Mouse (Mus musculus): ENCODE measurements around the gene Dab1. TPM values are rescaled to one million over a fixed set of nuclear protein-coding genes. Genes with fewer than 3 reads are reported as not detected.

Gene Dab1
- polyA plus RNA-seq, 1 experiment from 2014 or later, result 55.4 TPM

DNA sequence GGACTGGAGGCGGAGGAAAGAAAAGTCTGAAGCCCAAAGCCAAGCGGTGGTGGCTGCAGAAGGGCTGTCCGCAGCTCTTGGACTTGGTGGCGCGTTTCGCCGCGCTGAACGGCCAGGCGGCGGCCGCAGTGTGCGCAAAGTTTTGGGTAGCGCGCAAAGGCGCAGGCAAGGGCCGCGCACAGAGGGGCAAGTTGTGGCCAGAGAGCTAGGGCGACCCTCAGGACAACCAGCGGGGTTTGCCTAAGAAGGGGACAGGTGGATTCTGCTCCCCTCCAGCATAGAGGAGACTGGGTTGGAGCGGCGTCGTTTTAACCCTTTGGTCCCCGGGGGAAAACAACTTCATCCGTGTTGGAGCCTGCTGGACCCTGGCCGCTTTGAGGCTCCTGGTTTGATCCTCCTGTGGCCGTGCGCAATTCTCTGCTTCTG, 800 bp downstream of the Dab1 start:
- no peaks in the 10 kb centered on the region for H3K4me1 ChIP-seq (replicated peaks; ENCODE audit: control insufficient read depth, insufficient read depth, low read length)
- under 1% methylated on average over 28 of the region's 28 CpGs for WGBS
- H3K36me3 ChIP-seq (ENCODE audit: control insufficient read depth, insufficient read depth, low read length), result no peaks in the 10 kb centered on the region
- H3K9me3 ChIP-seq (ENCODE audit: control insufficient read depth, low read length), result no peaks in the 10 kb centered on the region
- peaks cover 29% of the 10 kb centered on the region for H3K27me3 ChIP-seq (ENCODE audit: control insufficient read depth, insufficient read depth, low read length)
- H3K27ac ChIP-seq (ENCODE audit: low read depth, low read length), result no peak overlapping the region
- H3K9ac ChIP-seq (ENCODE audit: low read depth, low read length), result no peak overlapping the region
- DNase-seq (ENCODE audit: low spot score) (peak; percentile 63), ATAC-seq (ENCODE audit: low FRiP score) (no peak; the same call in 1 of the 2 replicates)
- H3K4me3 ChIP-seq (ENCODE audit: low read depth, low read length), result peak overlapping the region; percentile 36
- H3K4me2 ChIP-seq (replicated peaks; ENCODE audit: low read depth, low read length), result peak overlapping the region; percentile 73

DNA sequence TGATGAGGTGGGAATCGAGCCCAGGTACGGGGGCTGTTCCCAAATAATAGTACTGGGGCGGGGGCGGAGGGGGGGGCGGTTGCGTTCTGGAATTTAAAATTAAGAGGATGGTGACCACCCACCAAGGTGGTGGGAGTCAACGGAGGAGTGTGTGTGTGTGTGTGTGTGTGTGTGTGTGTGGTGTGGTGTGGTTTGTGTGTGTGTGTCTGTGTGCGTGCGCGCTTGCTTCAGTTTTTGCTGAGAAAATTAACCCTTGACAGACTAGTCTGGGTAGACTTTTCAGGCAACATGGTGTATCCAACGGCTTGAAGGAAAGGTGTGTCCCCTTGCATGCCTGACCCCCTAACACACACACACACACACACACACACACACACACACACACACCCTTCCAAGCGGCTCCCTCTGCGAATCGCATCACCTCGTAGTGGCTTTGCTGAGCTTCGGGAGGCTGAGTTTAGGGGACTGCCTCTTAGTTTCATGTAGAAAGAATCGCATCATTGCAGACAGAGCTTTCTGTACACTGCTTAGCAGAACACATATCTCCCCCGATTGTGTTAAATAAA, 1.5 kb downstream of the Dab1 start:
- DNase-seq (ENCODE audit: low spot score), result no peak
- peak overlapping the region; percentile 36 for H3K4me3 ChIP-seq (ENCODE audit: low read depth, low read length)

DNA sequence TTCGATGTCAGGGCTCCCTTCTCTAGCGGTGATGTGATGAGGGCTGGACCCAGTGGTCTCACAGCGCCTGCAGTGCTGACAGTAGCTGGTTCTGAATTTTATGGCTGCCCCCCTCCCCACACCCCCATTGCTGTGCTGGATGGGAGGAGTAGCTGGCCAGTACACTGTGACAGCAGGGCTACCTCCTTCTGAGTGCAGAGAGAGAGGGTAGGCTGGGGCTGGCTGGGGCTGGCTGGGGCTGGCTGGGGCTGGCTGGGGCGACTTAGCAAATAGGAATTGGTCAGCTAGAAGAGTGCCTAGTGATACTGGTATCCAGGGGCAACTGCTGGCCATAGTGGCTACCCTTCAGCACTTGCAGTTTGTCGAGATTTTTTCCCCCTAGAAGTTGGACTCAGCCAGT, 2.4 kb downstream of the Dab1 start:
- H3K9ac ChIP-seq (ENCODE audit: low read depth, low read length), result no peak overlapping the region
- WGBS, result 29% methylated on average over 5 of the region's 5 CpGs
- H3K4me2 ChIP-seq (replicated peaks; ENCODE audit: low read depth, low read length), result no peak overlapping the region
- ATAC-seq (ENCODE audit: low FRiP score), result no peak
- no peaks in the 10 kb centered on the region for H3K4me1 ChIP-seq (replicated peaks; ENCODE audit: control insufficient read depth, insufficient read depth, low read length)
- DNase-seq (ENCODE audit: low spot score), result no peak
- no peak overlapping the region for H3K27ac ChIP-seq (ENCODE audit: low read depth, low read length)
- no peak overlapping the region for H3K4me3 ChIP-seq (ENCODE audit: low read depth, low read length)
- H3K9me3 ChIP-seq (ENCODE audit: control insufficient read depth, low read length), result no peaks in the 10 kb centered on the region
- H3K36me3 ChIP-seq (ENCODE audit: control insufficient read depth, insufficient read depth, low read length), result no peaks in the 10 kb centered on the region
- peaks cover 29% of the 10 kb centered on the region for H3K27me3 ChIP-seq (ENCODE audit: control insufficient read depth, insufficient read depth, low read length)

More for the DNA sequence above, 1.5 kb downstream of the Dab1 start:
- WGBS, result 17% methylated on average over 18 of the region's 18 CpGs
- no peaks in the 10 kb centered on the region for H3K36me3 ChIP-seq (ENCODE audit: control insufficient read depth, insufficient read depth, low read length)
- no peak overlapping the region for H3K27ac ChIP-seq (ENCODE audit: low read depth, low read length)
- H3K9me3 ChIP-seq (ENCODE audit: control insufficient read depth, low read length), result no peaks in the 10 kb centered on the region
- peak overlapping the region; percentile 73; the same call in 1 of the 2 replicates for H3K4me2 ChIP-seq (replicated peaks; ENCODE audit: low read depth, low read length)
- no peaks in the 10 kb centered on the region for H3K4me1 ChIP-seq (replicated peaks; ENCODE audit: control insufficient read depth, insufficient read depth, low read length)
- H3K27me3 ChIP-seq (ENCODE audit: control insufficient read depth, insufficient read depth, low read length), result peaks cover 29% of the 10 kb centered on the region
- ATAC-seq (ENCODE audit: low FRiP score), result no peak
- no peak overlapping the region for H3K9ac ChIP-seq (ENCODE audit: low read depth, low read length)

DNA sequence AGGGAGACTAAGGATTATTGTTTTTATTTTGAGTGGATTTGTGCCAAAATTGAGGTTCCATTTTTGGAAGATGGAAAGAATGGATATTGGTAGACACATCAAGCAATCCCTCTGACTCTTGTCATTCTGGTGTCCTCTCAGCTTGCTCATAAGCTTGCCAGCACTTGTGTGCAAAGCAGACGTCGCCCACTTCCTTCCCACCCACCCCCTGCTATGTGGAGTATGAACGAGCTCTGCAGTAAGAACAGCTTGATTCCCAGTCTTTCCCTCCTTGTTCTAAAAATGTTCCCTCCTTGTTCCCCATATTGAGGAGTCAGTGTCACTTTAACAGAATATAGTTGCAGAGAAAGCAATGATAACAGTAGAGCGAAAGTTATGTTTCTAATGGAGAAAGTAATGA, 11.0 kb downstream of the Dab1 start:
- DNase-seq (ENCODE audit: low spot score) (no peak), ATAC-seq (ENCODE audit: low FRiP score) (no peak)
- Histone ChIP-seq H3K9ac (ENCODE audit: low read depth, low read length) (no peak overlapping the region), H3K27ac (ENCODE audit: low read depth, low read length) (no peak overlapping the region), H3K27me3 (ENCODE audit: control insufficient read depth, insufficient read depth, low read length) (no peaks in the 10 kb centered on the region), H3K36me3 (ENCODE audit: control insufficient read depth, insufficient read depth, low read length) (no peaks in the 10 kb centered on the region), H3K4me3 (ENCODE audit: low read depth, low read length) (no peak overlapping the region), H3K4me2 (replicated peaks; ENCODE audit: low read depth, low read length) (no peak overlapping the region), H3K4me1 (replicated peaks; ENCODE audit: control insufficient read depth, insufficient read depth, low read length) (no peaks in the 10 kb centered on the region), H3K9me3 (ENCODE audit: control insufficient read depth, low read length) (no peaks in the 10 kb centered on the region)
- WGBS, result 78% methylated on average over 4 of the region's 4 CpGs

DNA sequence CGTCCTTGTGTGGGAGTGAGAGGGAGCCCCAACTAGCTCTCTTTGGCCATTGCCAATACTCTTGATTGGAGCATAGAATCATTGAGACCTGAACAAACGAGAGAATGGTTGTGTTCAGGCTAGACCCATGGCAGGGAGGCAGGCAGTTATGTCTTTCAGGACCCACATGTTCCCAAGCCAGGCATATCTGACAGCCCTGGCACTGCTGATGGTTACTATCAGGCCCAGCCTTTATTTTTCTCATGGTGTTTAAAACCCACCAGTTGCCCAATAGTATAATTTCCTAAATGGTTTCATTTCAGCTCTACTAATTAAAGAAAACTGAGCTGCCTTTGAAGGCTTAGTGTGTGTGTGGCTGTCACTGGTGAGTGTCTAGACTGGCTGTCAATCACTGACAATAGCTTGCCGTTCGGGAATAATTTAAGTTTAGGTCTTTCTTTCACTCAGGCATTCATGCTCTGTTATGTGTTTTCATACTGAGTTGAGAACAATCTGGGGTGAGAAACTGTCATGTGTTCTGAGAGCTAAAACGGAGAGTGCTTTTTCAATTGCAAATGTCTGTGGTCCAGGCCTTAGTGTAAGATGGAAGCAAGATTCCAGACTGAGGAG, 17.1 kb downstream of the Dab1 start:
- H3K4me3 ChIP-seq (ENCODE audit: low read depth, low read length), result no peak overlapping the region
- H3K27ac ChIP-seq (ENCODE audit: low read depth, low read length), result no peak overlapping the region
- no peak overlapping the region for H3K9ac ChIP-seq (ENCODE audit: low read depth, low read length)
- H3K4me2 ChIP-seq (replicated peaks; ENCODE audit: low read depth, low read length), result no peak overlapping the region
- no peaks in the 10 kb centered on the region for H3K4me1 ChIP-seq (replicated peaks; ENCODE audit: control insufficient read depth, insufficient read depth, low read length)
- H3K9me3 ChIP-seq (ENCODE audit: control insufficient read depth, low read length), result no peaks in the 10 kb centered on the region
- H3K27me3 ChIP-seq (ENCODE audit: control insufficient read depth, insufficient read depth, low read length), result no peaks in the 10 kb centered on the region
- H3K36me3 ChIP-seq (ENCODE audit: control insufficient read depth, insufficient read depth, low read length), result no peaks in the 10 kb centered on the region
- 43% methylated on average over 5 of the region's 5 CpGs for WGBS
- DNase-seq (ENCODE audit: low spot score) (no peak), ATAC-seq (ENCODE audit: low FRiP score) (0 out of 2 replicates have a peak, but pooled peaks have one; percentile 19)

DNA sequence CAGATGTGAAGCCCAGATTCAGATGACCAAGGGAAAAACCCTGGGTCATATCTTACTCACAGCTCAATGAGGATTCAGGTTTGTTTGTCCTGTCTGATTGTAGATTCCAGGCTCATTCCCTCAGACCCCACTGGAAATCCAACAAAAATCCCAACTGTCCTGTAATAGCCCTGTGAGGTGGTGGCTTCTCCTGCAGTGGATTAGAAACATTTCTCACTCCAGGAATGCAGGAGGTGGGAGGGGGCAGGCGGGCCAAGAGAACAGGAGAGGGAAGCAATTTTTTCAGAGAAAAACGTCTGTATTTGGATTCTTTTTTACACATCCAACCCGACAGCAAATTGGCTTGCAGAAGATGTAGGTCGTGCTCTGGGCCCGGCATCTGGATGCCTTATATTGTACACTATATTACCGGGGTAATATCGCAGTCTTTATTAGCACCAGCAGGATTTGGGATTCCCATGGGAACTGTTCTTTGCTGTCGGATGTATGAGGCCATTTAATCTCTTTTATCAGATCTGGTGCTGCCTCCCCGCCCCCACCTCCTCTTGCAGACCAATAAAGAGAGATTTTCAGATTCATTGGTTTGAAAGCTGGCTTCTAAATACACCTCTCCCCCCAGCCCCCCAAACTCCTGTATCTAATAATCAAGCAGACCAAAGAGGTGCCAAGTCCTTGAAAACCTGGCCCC, 29.2 kb downstream of the Dab1 start:
- Histone ChIP-seq H3K4me2 (replicated peaks; ENCODE audit: low read depth, low read length) (no peak overlapping the region), H3K4me1 (replicated peaks; ENCODE audit: control insufficient read depth, insufficient read depth, low read length) (no peaks in the 10 kb centered on the region), H3K9ac (ENCODE audit: low read depth, low read length) (no peak overlapping the region), H3K9me3 (ENCODE audit: control insufficient read depth, low read length) (no peaks in the 10 kb centered on the region), H3K27me3 (ENCODE audit: control insufficient read depth, insufficient read depth, low read length) (no peaks in the 10 kb centered on the region), H3K27ac (ENCODE audit: low read depth, low read length) (0 out of 2 replicates have a peak overlapping the region, but pooled peaks have one; percentile 27), H3K4me3 (ENCODE audit: low read depth, low read length) (no peak overlapping the region), H3K36me3 (ENCODE audit: control insufficient read depth, insufficient read depth, low read length) (no peaks in the 10 kb centered on the region)
- peak; percentile 15 for DNase-seq (ENCODE audit: low spot score)
- ATAC-seq (ENCODE audit: low FRiP score), result no peak
- 61% methylated on average over 9 of the region's 9 CpGs for WGBS

DNA sequence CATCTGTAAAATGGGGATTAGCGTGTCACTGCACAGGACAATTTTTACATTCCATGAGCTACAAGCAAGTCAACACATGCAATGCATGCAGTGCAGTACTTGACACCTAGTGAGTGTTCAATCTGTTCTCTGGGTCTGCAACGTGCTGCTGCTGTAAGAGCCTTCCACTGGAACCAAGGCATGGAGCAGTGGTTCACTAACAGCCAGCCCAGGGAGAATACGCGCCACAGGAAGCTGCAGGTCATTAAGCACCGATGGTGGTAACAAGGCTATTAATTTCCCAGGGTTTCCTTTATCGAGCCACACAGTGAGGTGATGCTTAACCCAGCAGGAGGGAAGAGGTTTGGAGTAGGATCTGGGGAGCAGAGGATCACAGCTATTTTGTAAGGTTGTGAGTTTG, 36.6 kb downstream of the Dab1 start:
- no peaks in the 10 kb centered on the region for H3K27me3 ChIP-seq (ENCODE audit: control insufficient read depth, insufficient read depth, low read length)
- DNase-seq (ENCODE audit: low spot score), result no peak

DNA sequence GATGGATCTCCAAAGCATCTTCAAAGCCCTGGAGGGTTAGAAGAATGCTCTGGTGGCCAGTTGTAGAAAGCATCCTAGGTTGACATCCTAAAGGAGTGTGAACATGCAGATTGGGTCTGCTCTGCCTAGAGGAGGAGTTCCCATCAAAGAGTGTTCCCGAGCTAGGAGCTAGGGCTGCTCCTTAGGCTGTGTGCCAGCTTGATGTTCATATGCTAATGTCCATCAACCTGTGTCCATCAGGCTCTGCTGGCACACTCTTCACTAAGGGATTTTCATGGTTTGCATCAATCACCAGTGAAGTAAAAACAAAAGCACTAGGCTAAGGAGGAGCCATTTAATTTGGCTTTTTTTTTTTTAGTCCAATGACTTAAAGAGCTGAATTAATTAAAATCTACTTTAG, 42.2 kb downstream of the Dab1 start:
- no peak overlapping the region for H3K4me3 ChIP-seq (ENCODE audit: low read depth, low read length)
- no peak overlapping the region for H3K4me2 ChIP-seq (replicated peaks; ENCODE audit: low read depth, low read length)
- no peak overlapping the region for H3K27ac ChIP-seq (ENCODE audit: low read depth, low read length)
- H3K4me1 ChIP-seq (replicated peaks; ENCODE audit: control insufficient read depth, insufficient read depth, low read length), result no peaks in the 10 kb centered on the region
- H3K9ac ChIP-seq (ENCODE audit: low read depth, low read length), result no peak overlapping the region
- WGBS, result 52% methylated on average over 1 of the region's 1 CpGs
- no peak for DNase-seq (ENCODE audit: low spot score)
- no peaks in the 10 kb centered on the region for H3K36me3 ChIP-seq (ENCODE audit: control insufficient read depth, insufficient read depth, low read length)
- no peak for ATAC-seq (ENCODE audit: low FRiP score)
- no peaks in the 10 kb centered on the region for H3K27me3 ChIP-seq (ENCODE audit: control insufficient read depth, insufficient read depth, low read length)
- H3K9me3 ChIP-seq (ENCODE audit: control insufficient read depth, low read length), result no peaks in the 10 kb centered on the region

More for the DNA sequence above, 36.6 kb downstream of the Dab1 start:
- H3K9ac ChIP-seq (ENCODE audit: low read depth, low read length), result no peak overlapping the region
- no peaks in the 10 kb centered on the region for H3K36me3 ChIP-seq (ENCODE audit: control insufficient read depth, insufficient read depth, low read length)
- no peak overlapping the region for H3K4me3 ChIP-seq (ENCODE audit: low read depth, low read length)
- H3K27ac ChIP-seq (ENCODE audit: low read depth, low read length), result no peak overlapping the region
- H3K9me3 ChIP-seq (ENCODE audit: control insufficient read depth, low read length), result no peaks in the 10 kb centered on the region
- no peak overlapping the region for H3K4me2 ChIP-seq (replicated peaks; ENCODE audit: low read depth, low read length)
- WGBS, result 64% methylated on average over 6 of the region's 6 CpGs
- no peak for ATAC-seq (ENCODE audit: low FRiP score)
- H3K4me1 ChIP-seq (replicated peaks; ENCODE audit: control insufficient read depth, insufficient read depth, low read length), result no peaks in the 10 kb centered on the region

DNA sequence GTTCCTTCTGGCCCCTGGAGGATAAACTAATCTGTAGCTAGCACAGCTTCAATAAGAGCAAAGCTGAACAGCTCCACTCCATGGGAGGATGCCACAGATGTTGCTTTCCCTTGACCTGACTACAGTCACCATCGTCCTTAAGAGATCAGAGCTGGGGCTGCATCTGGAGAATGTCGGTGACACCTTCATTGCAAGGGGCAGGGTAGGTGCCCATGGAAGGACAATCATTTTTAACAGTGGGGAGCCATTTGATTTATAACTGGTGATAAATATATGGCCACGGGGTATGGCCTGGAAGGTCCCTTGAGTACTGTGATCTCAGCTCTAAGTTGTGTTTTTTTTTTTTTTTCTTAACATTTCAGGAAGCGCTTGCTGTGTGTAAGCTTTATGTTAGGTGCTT, 48.3 kb downstream of the Dab1 start:
- H3K9ac ChIP-seq (ENCODE audit: low read depth, low read length), result no peak overlapping the region
- H3K27me3 ChIP-seq (ENCODE audit: control insufficient read depth, insufficient read depth, low read length), result no peaks in the 10 kb centered on the region
- H3K27ac ChIP-seq (ENCODE audit: low read depth, low read length), result no peak overlapping the region
- no peak overlapping the region for H3K4me2 ChIP-seq (replicated peaks; ENCODE audit: low read depth, low read length)
- 83% methylated on average over 4 of the region's 4 CpGs for WGBS
- H3K9me3 ChIP-seq (ENCODE audit: control insufficient read depth, low read length), result no peaks in the 10 kb centered on the region
- H3K4me1 ChIP-seq (replicated peaks; ENCODE audit: control insufficient read depth, insufficient read depth, low read length), result no peaks in the 10 kb centered on the region
- no peak for ATAC-seq (ENCODE audit: low FRiP score)
- DNase-seq (ENCODE audit: low spot score), result no peak
- no peaks in the 10 kb centered on the region for H3K36me3 ChIP-seq (ENCODE audit: control insufficient read depth, insufficient read depth, low read length)
- H3K4me3 ChIP-seq (ENCODE audit: low read depth, low read length), result no peak overlapping the region

Measured in hindbrain, embryonic 11.5 days (tissue).